Mouse (Mus musculus): ENCODE measurements around the gene Pex26. TPM values are rescaled to one million over a fixed set of nuclear protein-coding genes. Genes with fewer than 3 reads are reported as not detected.

The Pex26 gene
- polyA plus RNA-seq, 3 experiments from 2014 or later: 2.2 to 2.5 (median 2.4) TPM

GRCm38 (mm10) chr6:121210149-121210925, 26.9 kb downstream of the Pex26 start, which contains the start of gene Tuba8:
Gene Tuba8 (plus strand): TSS chr6:121210696.
- ATAC-seq: peak; percentile 60

- peak; percentile 10 for ATAC-seq
Observed at GRCm38 (mm10) chr6:121210926-121211289, 27.4 kb downstream of the Pex26 start.

GRCm38 (mm10) chr6:121211743-121212142, 28.3 kb downstream of the Pex26 start:
- ATAC-seq: no peak

- ATAC-seq: no peak
Observed at GRCm38 (mm10) chr6:121212988-121213387, 29.5 kb downstream of the Pex26 start.

GRCm38 (mm10) chr6:121214221-121214620, 30.8 kb downstream of the Pex26 start:
- ATAC-seq: no peak

GRCm38 (mm10) chr6:121214667-121215330, 31.3 kb downstream of the Pex26 start:
- ATAC-seq: peak; percentile 42

GRCm38 (mm10) chr6:121215336-121215735, 31.9 kb downstream of the Pex26 start:
- ATAC-seq: no peak

- ATAC-seq: no peak
Observed at GRCm38 (mm10) chr6:121215896-121216295, 32.4 kb downstream of the Pex26 start.

GRCm38 (mm10) chr6:121216589-121217255, 33.3 kb downstream of the Pex26 start:
- ATAC-seq: no peak

GRCm38 (mm10) chr6:121218002-121218401, 34.5 kb downstream of the Pex26 start:
- ATAC-seq: peak; percentile 87

- no peak for ATAC-seq
Observed at GRCm38 (mm10) chr6:121219406-121219805, 35.9 kb downstream of the Pex26 start.

- ATAC-seq: no peak
Observed at GRCm38 (mm10) chr6:121220181-121220580, 36.7 kb downstream of the Pex26 start.

- no peak for ATAC-seq
Observed at GRCm38 (mm10) chr6:121221876-121222597, 38.6 kb downstream of the Pex26 start.

GRCm38 (mm10) chr6:121223001-121223400, 39.5 kb downstream of the Pex26 start:
- ATAC-seq: no peak

GRCm38 (mm10) chr6:121224067-121224466, 40.6 kb downstream of the Pex26 start:
- no peak for ATAC-seq

GRCm38 (mm10) chr6:121224993-121225392, 41.5 kb downstream of the Pex26 start:
- ATAC-seq: no peak

GRCm38 (mm10) chr6:121226043-121226442, 42.6 kb downstream of the Pex26 start:
- peak; percentile 76 for ATAC-seq

GRCm38 (mm10) chr6:121226744-121227143, 43.3 kb downstream of the Pex26 start:
- ATAC-seq: peak; percentile 21

GRCm38 (mm10) chr6:121228421-121228820, 45.0 kb downstream of the Pex26 start:
- ATAC-seq: no peak

GRCm38 (mm10) chr6:121232652-121233051, 49.2 kb downstream of the Pex26 start:
- no peak for ATAC-seq

- no peak for ATAC-seq
Observed at GRCm38 (mm10) chr6:121236386-121236785, 52.9 kb downstream of the Pex26 start.

GRCm38 (mm10) chr6:121238209-121238608, 54.7 kb downstream of the Pex26 start:
- peak; percentile 26 for ATAC-seq

- ATAC-seq: peak; percentile 27
Observed at GRCm38 (mm10) chr6:121241780-121242179, 58.3 kb downstream of the Pex26 start.

Data from inflammation-experienced regulatory T-cells, adult 6 months (primary cell).